Mouse (Mus musculus) urinary bladder, postnatal 4 days (tissue): ENCODE measurements around the gene Mmp12.
"Not testable (repeated sequence)": the region's sequence is repeated elsewhere in the genome, so short reads cannot be mapped to it uniquely, and the experiment has no call there.

Experiments used
- DNase-seq, 2 experiments: peaks; one replicate each; pipeline ENCODE4 v3.0.0; 2021 to 2022; ENCODE audit warnings: low spot score in 2 of 2

The Mmp12 gene

DNA sequence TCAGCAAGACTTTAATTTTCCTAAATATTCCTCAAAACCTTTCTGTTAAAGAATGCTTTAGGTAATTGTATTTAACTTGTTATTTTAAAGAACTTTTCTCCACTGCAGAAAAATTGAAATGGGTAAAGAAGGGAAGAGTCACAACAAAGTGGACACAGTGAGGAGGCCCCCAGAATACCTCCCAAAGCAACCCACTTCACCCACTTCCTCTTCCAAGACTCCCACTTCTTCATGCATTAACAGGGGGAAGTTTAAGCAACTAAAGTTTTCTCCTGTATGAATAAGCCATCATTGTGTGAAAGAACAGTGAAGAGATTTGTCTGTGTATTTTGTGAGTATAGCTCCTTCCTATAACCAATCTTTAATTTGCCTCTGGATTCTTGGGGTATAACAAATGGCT, at the start of gene Mmp12:
Gene Mmp12 (plus strand): TSS at position 275 of the 400 bp plus-strand sequence.
- no peak for DNase-seq

GRCm38 (mm10) chr9:7331847-7332246, 12.3 kb upstream of the Mmp12 start:
- no peak for DNase-seq

DNA sequence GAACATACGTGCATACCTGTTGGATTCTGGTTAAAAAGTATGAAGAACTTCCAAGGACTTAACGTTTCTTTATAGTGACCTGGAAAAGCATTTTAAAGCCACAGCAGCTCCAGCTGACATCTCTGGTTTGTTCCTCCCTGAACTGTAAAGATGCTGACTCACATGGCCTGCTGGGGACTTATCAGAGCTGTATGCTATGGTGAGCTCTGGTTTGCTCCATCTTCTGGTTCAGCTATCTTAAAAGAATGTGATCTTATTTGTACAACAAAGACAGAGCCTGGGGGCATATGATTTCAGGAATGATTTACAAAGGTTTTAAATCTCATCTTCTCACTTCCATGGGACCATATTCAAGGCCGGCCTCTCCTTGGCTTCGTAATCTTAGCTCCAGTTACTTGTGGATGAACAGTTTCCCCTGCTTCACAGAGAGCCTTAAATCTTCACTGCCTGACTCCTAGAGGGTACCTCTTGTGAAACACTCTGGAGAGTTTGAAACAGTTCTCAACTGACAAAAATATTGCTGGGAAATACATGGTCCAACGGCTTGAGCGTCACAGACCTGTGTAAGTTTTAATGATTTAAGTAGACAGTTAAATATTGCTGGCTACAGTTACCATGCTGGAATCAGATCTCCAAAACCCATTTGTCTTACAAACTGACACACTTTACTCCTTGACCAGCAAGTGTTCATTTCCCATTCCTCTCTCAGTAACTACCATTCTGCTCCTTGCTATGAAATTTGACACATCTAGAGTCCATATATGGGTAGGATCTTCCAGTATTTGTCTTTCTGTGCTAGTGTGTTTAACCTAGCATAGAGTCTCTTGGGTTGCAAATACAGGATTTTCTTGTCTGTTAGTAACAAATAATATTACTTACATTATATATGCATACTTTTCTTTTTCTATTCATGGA, 8.2 kb upstream of the Mmp12 start:
- no peak for DNase-seq

DNA sequence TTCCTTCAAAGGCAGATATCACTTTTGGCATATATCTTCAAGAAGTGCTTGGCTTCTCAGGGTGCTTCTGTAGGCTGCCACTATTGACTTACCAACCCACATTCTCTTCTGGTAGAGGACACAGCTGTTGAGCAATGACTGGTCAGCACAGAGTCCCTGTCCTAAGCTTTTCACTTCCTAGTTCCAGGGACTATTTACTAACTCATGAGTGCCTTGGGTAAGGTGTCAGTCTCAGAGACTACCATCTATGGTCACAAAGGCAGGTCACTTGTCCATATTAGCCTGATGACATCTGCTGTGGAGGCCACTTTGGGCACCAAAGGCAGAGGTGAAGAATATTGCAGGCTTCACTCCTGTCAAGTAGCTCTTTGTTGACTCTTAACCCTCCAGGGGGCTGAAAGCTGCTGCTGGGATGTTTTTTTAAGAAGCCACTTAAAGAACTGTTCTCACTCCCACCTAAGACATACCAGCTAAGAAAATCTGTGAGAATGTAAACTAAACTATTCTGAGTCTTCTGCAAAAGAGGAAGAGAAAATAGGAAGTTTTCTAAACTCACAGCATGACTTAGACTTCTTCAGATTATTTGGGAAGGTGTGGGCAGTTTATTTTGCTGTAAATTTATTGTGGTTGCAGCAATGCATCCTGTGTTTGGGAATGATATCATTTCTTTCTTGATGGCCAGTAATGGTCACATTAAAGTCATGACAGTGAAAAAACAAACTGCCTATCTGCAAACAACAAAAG, 7.3 kb upstream of the Mmp12 start:
- no peak for DNase-seq

- no peak for DNase-seq
These were observed 1.3 kb downstream of the Mmp12 start for GRCm38 (mm10) chr9:7345513-7345912.

DNA sequence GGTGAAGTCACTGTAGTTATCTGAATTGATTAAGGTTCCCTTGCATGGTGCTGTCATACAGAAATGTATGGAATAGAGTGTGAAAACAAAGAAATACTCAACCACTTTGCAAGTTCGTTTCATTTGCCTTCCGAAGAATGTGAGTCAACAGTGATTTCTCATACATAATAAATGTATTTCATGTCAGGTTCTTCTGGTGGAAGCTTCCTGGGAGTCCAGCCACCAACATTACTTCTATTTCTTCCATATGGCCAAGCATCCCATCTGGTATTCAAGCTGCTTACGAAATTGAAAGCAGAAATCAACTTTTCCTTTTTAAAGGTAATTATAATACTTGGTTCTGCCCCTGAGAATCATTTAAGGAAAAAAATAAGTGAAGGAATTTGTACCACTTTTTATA, 10.4 kb downstream of the Mmp12 start:
- DNase-seq: no peak

DNA sequence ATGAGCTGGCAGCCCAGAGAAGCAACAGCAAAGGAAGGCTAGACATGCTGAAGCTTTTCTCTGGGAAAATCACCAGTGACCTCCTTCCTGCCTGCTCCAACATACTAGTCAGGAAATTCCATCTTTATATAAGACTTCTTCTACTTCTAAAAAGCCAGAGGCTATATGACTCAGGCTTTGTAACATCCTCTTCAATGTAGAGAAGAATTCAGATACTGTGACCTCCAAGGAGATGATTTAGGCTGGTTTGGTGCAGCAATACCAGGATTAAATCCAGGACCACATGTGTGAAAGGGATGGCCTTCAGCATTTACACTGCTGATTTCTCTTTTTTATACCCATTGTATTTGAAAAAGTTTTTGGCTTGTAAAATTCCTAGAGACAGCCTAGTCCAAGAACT, 43.8 kb downstream of the Mmp12 start, which contains the start of gene Mmp1b:
Gene Mmp1b (minus strand): TSS at position 101 of the 400 bp plus-strand sequence.
- no peak for DNase-seq

DNA sequence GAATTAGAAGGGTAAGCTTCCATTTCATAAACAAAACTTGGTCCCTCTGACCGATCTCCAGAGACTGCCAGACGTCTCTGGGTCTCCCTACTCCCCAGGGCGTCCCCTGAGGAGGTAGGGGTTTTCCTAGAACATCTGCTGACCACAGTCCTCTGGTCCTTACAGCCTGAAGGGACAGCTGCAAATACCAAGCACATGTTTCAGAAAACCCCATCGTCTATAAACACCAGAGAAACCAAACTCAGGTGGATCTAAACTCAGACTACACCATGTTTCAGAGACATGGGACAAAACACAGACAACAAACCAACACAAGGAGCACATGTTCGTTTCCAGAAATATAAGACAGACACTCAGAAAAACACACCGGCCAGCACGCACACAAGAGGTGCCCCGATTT, 52.4 kb downstream of the Mmp12 start:
- DNase-seq: not testable (repeated sequence)
